In the genomic region with DNA sequence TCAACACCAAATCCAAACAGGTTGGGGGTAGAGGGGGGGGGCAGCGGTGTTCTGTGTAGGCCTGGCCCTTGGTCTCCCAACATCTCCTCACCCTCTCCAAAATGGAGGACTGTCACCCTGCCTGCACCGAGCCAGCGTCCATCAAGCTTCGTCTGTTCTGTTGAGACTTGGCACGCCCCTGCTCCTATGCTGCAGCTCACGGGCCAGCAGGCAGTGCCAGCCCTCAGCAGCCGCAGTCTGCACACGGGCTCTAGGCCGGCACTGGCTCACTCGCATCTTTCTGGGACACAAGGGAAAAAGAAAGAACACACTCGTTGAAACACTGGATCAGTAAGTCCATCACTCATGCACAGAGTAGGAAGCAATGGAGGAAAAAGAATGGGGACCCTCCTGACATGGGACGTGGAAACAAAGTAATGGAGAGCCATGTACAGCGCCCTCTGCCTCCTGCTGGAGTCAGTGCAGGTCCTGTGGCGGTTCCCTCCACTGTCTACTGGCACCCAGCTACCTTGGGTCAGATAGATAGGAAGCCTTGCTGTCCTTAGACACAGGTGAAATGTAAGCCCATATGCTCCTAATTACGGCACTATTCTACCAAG, we compare ENCODE assay signal across 11 mouse cellular contexts.
DNase-seq lines count a peak whose midpoint lies in the region; ATAC-seq and TF ChIP-seq lines count a peak whose summit lies in the region.
"Had no signal": no experiment of that assay in that cellular context is flagged by ENCODE, and none has a peak within 500 bp of the region (broad histone marks: within the 10 kb centered on the region; RNA-seq: fewer than 3 reads in every experiment).

No protein-coding gene starts in this region.

- H3K9me3 ChIP-seq in midbrain, embryonic 13.5 days = no peaks in the 10 kb centered on the region
- no peaks in the 10 kb centered on the region for H3K9me3 ChIP-seq in midbrain, embryonic 14.5 days (ENCODE audit: control insufficient read depth, low read length)
- H3K9me3 ChIP-seq in midbrain, postnatal 0 days (ENCODE audit: low read length) = no peaks in the 10 kb centered on the region
- H3K9me3 ChIP-seq: liver, embryonic 13.5 days; neural tube, embryonic 12.5 days had no signal

- no peak overlapping the region for H3K4me2 ChIP-seq in midbrain, embryonic 13.5 days (replicated peaks)
- H3K4me2 ChIP-seq in midbrain, embryonic 14.5 days (ENCODE audit: low read length) = no peak overlapping the region
- H3K4me2 ChIP-seq in midbrain, postnatal 0 days (ENCODE audit: low read depth, low read length, poor library complexity, severe bottlenecking) = no peak overlapping the region
- H3K4me2 ChIP-seq: liver, embryonic 13.5 days; neural tube, embryonic 12.5 days had no signal

- intact Hi-C loops in heart, adult 2 months (cut with DNase I) = no loop called here
- intact Hi-C loops in heart, postnatal 36 days (cut with DNase I) = loop anchor here (5.0 to 10.0 kb wide), 2 partner anchors 174 to 178 kb away; a partner anchor contains a TSS

- DNase-seq in heart, adult 2 months = no peak
- DNase-seq in heart, postnatal 36 days = no peak
- DNase-seq in midbrain, embryonic 14.5 days = no peak
- peak; percentile 59 for DNase-seq in cerebellum, adult 8-10 months
- peak; percentile 71 for DNase-seq in midbrain, postnatal 0 days (ENCODE audit: low spot score)
- DNase-seq in urinary bladder, postnatal 14 days (ENCODE audit: low spot score) = no peak
- DNase-seq in T-cell, adult 2 months (ENCODE audit: low spot score) = no peak
- DNase-seq: adrenal gland, postnatal 14 days; liver, embryonic 13.5 days had no signal

- H3K4me3 ChIP-seq in heart, adult 2 months = no peak overlapping the region
- no peak overlapping the region for H3K4me3 ChIP-seq in midbrain, embryonic 13.5 days (replicated peaks)
- H3K4me3 ChIP-seq in midbrain, embryonic 14.5 days (replicated peaks; ENCODE audit: low read depth, low read length) = no peak overlapping the region
- H3K4me3 ChIP-seq in midbrain, postnatal 0 days (ENCODE audit: low read depth, low read length) = no peak overlapping the region
- H3K4me3 ChIP-seq: liver, embryonic 13.5 days; neural tube, embryonic 12.5 days had no signal

- 83% methylated on average over 15 of the region's 15 CpGs for WGBS in heart, adult 2 months
- 80% methylated on average over 15 of the region's 15 CpGs for WGBS in midbrain, embryonic 13.5 days
- WGBS in midbrain, embryonic 14.5 days = 85% methylated on average over 15 of the region's 15 CpGs
- WGBS in midbrain, postnatal 0 days = 79% methylated on average over 15 of the region's 15 CpGs

- peak; percentile 41; the same call in 1 of the 2 replicates for ATAC-seq in midbrain, embryonic 13.5 days
- no peak for ATAC-seq in midbrain, embryonic 14.5 days (ENCODE audit: low FRiP score, low TSS enrichment)
- peak; percentile 82 for ATAC-seq in midbrain, postnatal 0 days (ENCODE audit: low FRiP score)

- no peaks in the 10 kb centered on the region; the same call in 1 of the 2 replicates for H3K36me3 ChIP-seq in heart, adult 2 months (ENCODE audit: control insufficient read depth, insufficient read depth, low read length)
- H3K36me3 ChIP-seq in midbrain, embryonic 13.5 days = no peaks in the 10 kb centered on the region
- H3K36me3 ChIP-seq in midbrain, embryonic 14.5 days (ENCODE audit: control insufficient read depth, insufficient read depth, low read length) = no peaks in the 10 kb centered on the region
- no peaks in the 10 kb centered on the region for H3K36me3 ChIP-seq in midbrain, postnatal 0 days (ENCODE audit: insufficient read depth, low read length)
- H3K36me3 ChIP-seq: liver, embryonic 13.5 days; neural tube, embryonic 12.5 days had no signal

- peaks cover 8% of the 10 kb centered on the region for H3K4me1 ChIP-seq in heart, adult 2 months (ENCODE audit: control insufficient read depth, insufficient read depth, low read length)
- H3K4me1 ChIP-seq in midbrain, embryonic 13.5 days (replicated peaks) = peaks cover 12% of the 10 kb centered on the region; the same call in 1 of the 2 replicates
- no peaks in the 10 kb centered on the region for H3K4me1 ChIP-seq in midbrain, embryonic 14.5 days (ENCODE audit: control insufficient read depth, insufficient read depth, low read length)
- H3K4me1 ChIP-seq in midbrain, postnatal 0 days (ENCODE audit: insufficient read depth, low read length) = no peaks in the 10 kb centered on the region

- no peaks in the 10 kb centered on the region for H3K27me3 ChIP-seq in heart, adult 2 months (ENCODE audit: control insufficient read depth, insufficient read depth, low read length)
- no peaks in the 10 kb centered on the region for H3K27me3 ChIP-seq in midbrain, embryonic 13.5 days
- H3K27me3 ChIP-seq in midbrain, embryonic 14.5 days (ENCODE audit: control insufficient read depth, insufficient read depth, low read length) = no peaks in the 10 kb centered on the region
- H3K27me3 ChIP-seq in midbrain, postnatal 0 days (ENCODE audit: insufficient read depth, low read length) = no peaks in the 10 kb centered on the region
- H3K27me3 ChIP-seq: liver, embryonic 13.5 days; neural tube, embryonic 12.5 days had no signal

- H3K79me2 ChIP-seq in heart, adult 2 months (replicated peaks; ENCODE audit: control insufficient read depth, insufficient read depth, low read length) = no peaks in the 10 kb centered on the region

- no peak overlapping the region for H3K27ac ChIP-seq in heart, adult 2 months
- H3K27ac ChIP-seq in midbrain, embryonic 13.5 days = no peak overlapping the region
- no peak overlapping the region for H3K27ac ChIP-seq in midbrain, embryonic 14.5 days (replicated peaks; ENCODE audit: low read depth, low read length)
- H3K27ac ChIP-seq in midbrain, postnatal 0 days (ENCODE audit: low read depth, low read length) = no peak overlapping the region
- H3K27ac ChIP-seq: liver, embryonic 13.5 days; neural tube, embryonic 12.5 days had no signal

- TF ChIP-seq EP300 in heart, adult 2 months (IDR thresholded peaks at IDR 0.05; ENCODE audit: insufficient read depth, low read depth, low read length) = no peak

- H3K9ac ChIP-seq in heart, adult 2 months (ENCODE audit: low read depth, low read length) = no peak overlapping the region
- H3K9ac ChIP-seq in midbrain, embryonic 13.5 days (replicated peaks) = no peak overlapping the region
- H3K9ac ChIP-seq in midbrain, embryonic 14.5 days (replicated peaks; ENCODE audit: low read length) = no peak overlapping the region
- H3K9ac ChIP-seq in midbrain, postnatal 0 days (replicated peaks; ENCODE audit: low read length, poor library complexity, severe bottlenecking) = no peak overlapping the region
- H3K9ac ChIP-seq: liver, embryonic 13.5 days; neural tube, embryonic 12.5 days had no signal

- no peak for TF ChIP-seq POLR2A in heart, adult 2 months (IDR thresholded peaks at IDR 0.05; ENCODE audit: insufficient read depth, low read depth, low read length)

- TF ChIP-seq CTCF in heart, adult 2 months (IDR thresholded peaks at IDR 0.05) = peak; percentile 24
- TF ChIP-seq CTCF in midbrain, postnatal 0 days (IDR thresholded peaks at IDR 0.05) = peak; percentile 46

Comparison
In these comparisons a context has a peak if more than half of its experiments do, and no peak if none do; other contexts are left out.
1. DNase-seq: peak in cerebellum, adult 8-10 months (single experiment) and midbrain, postnatal 0 days (single experiment); none in heart, adult 2 months (0 of 2), heart, postnatal 36 days (0 of 2), midbrain, embryonic 14.5 days (single experiment), urinary bladder, postnatal 14 days (single experiment) and T-cell, adult 2 months (single experiment).